Mouse (Mus musculus) frontal cortex, postnatal 10 days (tissue): ENCODE measurements around the gene Cavin2.

Experiments
- DNase-seq, 2 experiments: peaks; one replicate each; pipeline ENCODE4 v3.0.0; 2022; ENCODE audit warnings: low spot score in 2 of 2, mixed read lengths in 1 of 2

The Cavin2 gene

GRCm38 (mm10) chr1:51288755-51289619 is at the start of gene Cavin2:
Gene Cavin2 (plus strand): TSS chr1:51289126.
- no peak for DNase-seq

- no peak for DNase-seq
Observed at GRCm38 (mm10) chr1:51241311-51241986, 47.5 kb upstream of the Cavin2 start.

DNA sequence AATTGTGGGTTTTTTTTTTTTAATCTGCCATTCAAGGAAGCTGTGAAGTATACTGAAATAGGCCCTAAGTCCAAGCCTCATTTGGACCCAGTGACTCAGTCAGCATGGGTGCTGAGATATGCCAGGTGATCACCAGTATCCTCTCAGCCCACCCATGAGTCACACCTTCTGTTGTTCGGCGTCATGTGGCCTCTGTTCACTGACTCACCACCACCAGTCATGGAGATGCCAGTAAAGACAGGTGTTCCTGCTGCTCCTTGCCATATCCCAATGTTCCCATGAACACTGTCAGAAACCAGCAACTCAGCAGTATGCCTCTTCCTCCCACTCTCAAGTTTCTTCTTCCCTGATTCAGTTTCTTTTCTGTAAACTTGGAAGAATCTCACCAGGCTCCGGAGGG is 45.6 kb upstream of the Cavin2 start:
- no peak for DNase-seq

DNA sequence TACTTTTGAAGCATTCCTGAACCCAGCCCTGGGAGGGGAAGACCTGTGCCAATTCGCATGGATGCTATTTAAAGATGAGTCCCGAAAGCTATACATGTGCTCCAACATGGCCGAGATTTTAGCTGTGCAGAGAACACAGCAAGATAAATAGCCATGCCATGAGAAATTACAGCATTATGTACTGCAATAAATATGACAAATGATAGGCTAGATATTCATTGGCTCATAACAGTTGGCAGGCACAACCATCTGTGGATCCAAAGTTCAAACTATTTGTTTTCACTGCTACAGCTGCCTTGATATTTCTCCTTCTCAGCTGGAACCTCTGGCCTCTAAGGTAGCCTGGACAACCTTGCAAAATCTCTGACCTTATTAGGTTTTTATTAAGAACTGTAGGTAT is 45.1 kb upstream of the Cavin2 start:
- no peak for DNase-seq

- DNase-seq: no peak
Observed at GRCm38 (mm10) chr1:51245381-51245780, 43.5 kb upstream of the Cavin2 start.

DNA sequence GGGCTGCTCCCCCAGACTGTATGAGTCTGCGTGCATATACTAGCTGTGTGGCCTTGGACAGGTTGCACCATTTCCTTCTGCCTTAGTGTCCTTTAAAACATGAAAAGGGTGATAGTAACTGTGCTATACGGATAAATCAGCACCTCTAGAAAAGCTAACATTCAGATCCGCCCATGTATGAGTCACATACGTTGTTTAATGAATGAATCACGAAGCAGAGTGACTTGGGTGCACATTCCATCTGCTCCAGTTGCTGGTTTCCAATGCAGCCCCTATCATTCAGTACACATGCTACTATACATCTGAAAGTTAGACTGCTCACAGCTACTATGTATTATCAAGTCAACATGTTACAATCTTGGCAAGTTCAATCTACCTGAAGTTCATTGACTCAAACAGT is 38.6 kb upstream of the Cavin2 start:
- DNase-seq: no peak

DNA sequence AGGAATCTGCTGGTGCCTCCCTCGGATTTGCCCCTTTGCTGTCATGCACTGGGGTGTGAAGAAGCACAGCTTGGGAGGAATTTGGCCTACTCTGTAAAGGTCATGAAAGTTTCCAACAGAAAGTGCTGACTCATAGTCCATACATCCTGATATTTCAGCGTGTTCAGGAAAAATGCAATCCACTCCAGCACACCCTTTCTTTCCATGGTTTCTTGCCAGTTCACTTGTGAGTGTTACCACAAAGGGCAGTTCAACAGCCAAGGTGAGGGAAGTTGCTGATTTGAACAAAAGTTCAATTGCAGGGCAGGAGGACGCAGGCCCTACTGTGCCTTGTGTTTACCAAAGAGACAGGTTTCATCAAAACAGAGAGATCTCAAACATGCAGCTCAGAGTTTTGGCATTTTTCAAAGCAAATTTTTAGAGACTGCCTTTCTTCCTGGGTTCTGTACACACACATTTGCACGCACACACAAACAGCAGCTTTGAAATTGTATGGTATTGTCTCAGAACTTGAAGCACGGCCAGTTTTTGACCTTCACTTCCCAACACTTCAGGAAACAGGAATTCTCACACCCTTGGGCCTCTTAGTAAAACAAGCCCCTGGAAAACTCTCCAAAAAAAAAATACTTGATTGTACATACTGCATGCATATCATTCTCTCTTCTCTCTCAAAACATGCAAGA is 23.7 kb upstream of the Cavin2 start:
- no peak for DNase-seq

DNA sequence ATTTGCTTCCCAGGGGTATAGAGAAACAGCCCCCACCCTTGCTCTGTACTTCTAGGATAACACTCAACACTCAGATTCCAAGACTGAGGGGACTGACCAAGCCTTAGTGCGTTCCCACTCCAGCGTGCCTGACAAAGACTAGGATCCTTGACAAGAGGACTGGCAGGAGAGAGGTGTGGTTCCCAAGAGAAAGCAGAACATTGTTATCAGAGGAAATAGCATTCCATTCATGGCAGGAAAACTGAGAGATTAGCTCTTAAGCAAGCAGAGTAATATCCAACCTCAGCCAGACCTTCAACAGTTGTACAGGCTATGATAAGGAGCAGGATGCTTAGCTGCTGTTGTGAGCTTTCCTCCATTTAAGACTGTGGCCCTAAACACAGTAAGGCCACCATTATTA is 23.0 kb upstream of the Cavin2 start:
- DNase-seq: no peak

- DNase-seq: no peak
Observed at GRCm38 (mm10) chr1:51267125-51267524, 21.8 kb upstream of the Cavin2 start.

GRCm38 (mm10) chr1:51268225-51268624 is 20.7 kb upstream of the Cavin2 start:
- no peak for DNase-seq

GRCm38 (mm10) chr1:51270196-51270935 is 18.6 kb upstream of the Cavin2 start:
- DNase-seq: no peak

GRCm38 (mm10) chr1:51271845-51272244 is 17.1 kb upstream of the Cavin2 start:
- no peak for DNase-seq

GRCm38 (mm10) chr1:51272583-51273201 is 16.2 kb upstream of the Cavin2 start:
- no peak for DNase-seq

- DNase-seq: no peak
Observed at GRCm38 (mm10) chr1:51277879-51278567, 10.9 kb upstream of the Cavin2 start.

DNA sequence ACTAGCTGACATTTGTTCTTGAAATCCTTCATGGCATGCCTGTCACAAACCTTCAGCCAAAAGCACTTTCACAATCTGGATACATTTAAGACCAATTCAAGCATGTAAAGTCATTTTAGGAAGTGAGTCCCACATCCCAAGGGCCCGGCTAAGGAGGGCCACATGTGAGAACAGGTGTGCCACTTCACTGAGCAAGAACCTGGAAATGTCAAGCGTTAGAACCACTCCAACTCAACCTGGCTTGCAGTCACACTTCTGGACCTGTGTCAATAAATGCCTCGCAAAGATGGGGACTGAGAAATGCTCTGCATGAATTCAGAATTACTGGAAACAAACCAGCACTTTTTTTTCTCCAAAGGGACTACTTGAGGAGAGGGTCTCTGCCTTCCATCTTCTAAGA is 725 bp upstream of the Cavin2 start:
- no peak for DNase-seq

DNA sequence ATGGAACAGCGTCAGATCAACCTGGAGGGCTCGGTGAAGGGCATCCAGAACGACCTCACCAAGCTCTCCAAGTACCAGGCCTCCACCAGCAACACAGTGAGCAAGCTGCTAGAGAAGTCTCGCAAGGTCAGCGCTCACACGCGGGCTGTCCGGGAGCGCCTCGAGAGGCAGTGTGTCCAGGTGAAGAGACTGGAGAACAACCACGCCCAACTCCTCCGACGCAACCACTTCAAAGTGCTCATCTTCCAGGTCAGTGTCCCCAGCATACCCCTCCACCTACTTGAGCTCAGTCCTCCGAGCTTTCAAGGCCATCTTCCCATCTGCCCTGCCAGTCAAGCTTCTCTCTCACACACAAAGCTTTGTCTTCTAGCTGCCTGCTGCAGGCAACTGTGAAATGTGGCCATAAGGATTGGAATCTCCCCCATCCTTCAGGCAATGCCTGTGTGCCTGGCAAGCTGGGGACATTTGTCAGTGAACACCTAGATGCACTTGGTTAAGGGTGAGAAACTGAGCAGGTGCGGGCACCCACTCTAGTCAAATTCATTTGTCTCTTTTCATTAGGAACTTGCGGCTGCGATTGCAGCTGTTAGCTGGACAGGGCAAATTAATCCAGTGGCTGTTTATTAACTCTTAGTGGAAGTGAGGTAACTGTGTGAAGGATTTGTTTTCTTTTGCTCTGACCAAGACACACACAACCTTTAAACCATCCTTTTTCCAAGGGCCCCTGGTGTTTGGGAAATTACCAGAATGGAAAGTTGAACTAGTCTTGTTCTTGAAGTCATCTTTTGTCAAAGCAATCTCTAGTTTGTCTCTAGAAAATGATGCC is 907 bp downstream of the Cavin2 start:
- DNase-seq: no peak

DNA sequence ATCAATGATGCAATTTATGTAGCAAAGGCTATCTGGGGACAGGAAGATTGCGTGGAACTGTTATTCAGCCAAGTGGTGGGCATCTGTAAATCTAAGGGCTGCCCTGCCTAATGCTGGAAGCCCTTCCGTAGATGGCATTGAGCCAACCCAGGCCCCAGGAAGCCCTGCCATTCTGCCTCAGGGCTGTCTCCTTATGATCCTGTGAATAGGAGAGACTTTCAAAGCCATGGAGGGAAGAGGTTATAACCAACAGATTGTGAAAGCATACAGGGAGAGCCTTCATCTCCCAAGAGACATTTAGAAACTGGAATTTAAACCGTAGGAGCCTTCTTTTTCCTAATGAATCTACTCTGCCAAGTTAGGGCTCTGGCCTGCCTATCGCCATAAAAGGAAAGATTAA is 1.7 kb downstream of the Cavin2 start:
- no peak for DNase-seq

DNA sequence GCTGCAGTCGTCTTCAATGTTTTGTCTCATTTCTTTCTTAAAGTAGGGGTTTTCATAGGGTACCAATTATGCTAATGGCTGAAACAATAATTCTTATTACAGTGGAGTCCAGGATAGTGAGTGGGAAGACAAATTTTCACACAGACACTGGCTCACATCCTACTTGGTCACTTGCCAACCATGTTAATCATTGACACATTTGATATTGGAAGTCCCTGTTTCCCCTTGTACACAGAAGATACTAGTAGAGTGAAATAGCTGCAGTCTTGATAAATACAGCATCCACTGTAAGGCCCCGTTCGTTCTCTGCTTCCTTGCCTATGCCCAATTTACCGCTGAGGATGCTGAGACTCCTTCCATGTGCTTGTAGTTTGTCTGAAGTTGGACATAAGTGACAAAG is 3.4 kb downstream of the Cavin2 start:
- DNase-seq: no peak

DNA sequence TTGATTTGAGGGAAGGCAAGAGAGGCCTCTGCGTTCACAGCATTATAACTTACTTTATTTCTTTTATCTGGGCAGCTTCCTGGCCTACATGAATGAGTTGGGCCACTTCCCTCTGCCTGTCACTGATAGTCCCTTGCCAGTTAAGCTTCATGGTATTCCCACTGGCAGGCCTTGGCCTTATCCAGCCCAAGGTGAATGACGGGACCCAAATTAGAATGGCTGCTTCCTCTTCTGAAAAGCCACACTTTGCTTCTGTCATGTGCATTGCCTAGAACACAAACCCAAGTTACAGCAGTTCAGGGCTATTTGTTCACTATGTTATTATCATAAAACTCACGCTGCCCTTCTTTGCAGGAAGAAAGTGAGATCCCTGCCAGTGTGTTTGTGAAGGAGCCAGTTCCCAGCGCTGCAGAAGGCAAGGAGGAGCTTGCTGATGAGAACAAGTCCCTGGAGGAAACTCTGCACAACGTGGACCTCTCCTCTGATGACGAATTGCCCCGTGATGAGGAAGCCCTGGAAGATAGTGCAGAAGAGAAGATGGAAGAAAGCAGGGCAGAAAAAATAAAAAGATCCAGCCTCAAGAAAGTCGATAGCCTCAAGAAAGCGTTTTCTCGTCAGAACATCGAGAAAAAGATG is 11.5 kb downstream of the Cavin2 start:
- no peak for DNase-seq

- no peak for DNase-seq
Observed at GRCm38 (mm10) chr1:51307056-51307455, 18.1 kb downstream of the Cavin2 start.
